Mouse (Mus musculus) erythroblast, embryonic 14.5 days (primary cell): Measurements from ENCODE around the gene Cabp2. TPM values are rescaled to one million over a fixed set of nuclear protein-coding genes. Genes with fewer than 3 reads are reported as not detected.

ENCODE experiments used
- H3K27me3 ChIP-seq: 2 replicates; pipeline ENCODE4 v1.6.1; 2012; ENCODE audit warnings: inconsistent platforms; ENCODE audit not compliant: control insufficient read depth
- H3K36me3 ChIP-seq: 2 replicates; pipeline ENCODE4 v1.6.1; 2012; ENCODE audit warnings: mild to moderate bottlenecking, inconsistent platforms; ENCODE audit not compliant: control insufficient read depth
- H3K4me1 ChIP-seq: 2 replicates; pipeline ENCODE4 v1.6.1; 2012; ENCODE audit warnings: inconsistent platforms; ENCODE audit not compliant: control insufficient read depth
- H3K4me3 ChIP-seq: replicated peaks from 2 replicates; pipeline ENCODE3; 2012; ENCODE audit warnings: moderate library complexity, mild to moderate bottlenecking, inconsistent platforms
- H3K9me3 ChIP-seq: 2 replicates; pipeline ENCODE4 v1.6.1; 2012; ENCODE audit warnings: low read length, inconsistent platforms, mixed read lengths; ENCODE audit not compliant: control insufficient read depth
- GATA1 ChIP-seq: IDR thresholded peaks from 2 replicates; pipeline ENCODE4 v1.6.1; 2012; ENCODE audit warnings: low read length, inconsistent platforms, mixed read lengths
- TAL1 ChIP-seq: IDR thresholded peaks from 3 replicates; pipeline ENCODE4 v1.6.1; 2012; ENCODE audit warnings: low read length, inconsistent platforms, mixed read lengths
- polyA plus RNA-seq: library from polyadenylated mRNA; stranded (reverse); fragments of >175 nt; gene quantifications from 2 replicates; pipeline ENCODE4 v1.2.3, GENCODE M21; 2012

The Cabp2 gene
- polyA plus RNA-seq, 1 experiment: not detected

DNA sequence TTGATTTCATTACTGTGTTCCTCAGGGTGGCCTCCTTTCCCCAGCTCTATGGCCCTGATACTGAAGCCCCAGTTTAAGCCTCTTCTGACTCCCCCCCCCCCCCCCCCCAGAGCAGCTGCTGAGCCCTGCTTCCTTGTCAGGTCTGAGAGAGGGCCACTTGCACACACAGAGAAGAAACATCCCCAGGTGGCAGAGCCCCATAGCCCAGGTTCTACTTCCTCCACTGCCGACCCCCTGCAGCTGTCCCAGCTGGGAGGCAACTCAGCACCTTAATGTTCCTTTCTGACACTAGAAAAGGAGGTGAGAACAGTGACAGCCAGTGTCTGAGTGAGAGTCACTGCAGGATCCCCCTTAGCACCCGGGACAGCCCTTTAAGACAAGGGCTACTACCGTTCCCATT lies 22.4 kb downstream of the Cabp2 start:
- Histone ChIP-seq H3K9me3 (peaks cover 8% of the 10 kb centered on the region; the same call in 1 of the 2 replicates), H3K36me3 (peaks cover 6% of the 10 kb centered on the region), H3K4me1 (peaks cover 23% of the 10 kb centered on the region), H3K27me3 (peaks cover 46% of the 10 kb centered on the region), H3K4me3 (no peak overlapping the region)
- TF ChIP-seq GATA1 (no peak), TAL1 (no peak)

DNA sequence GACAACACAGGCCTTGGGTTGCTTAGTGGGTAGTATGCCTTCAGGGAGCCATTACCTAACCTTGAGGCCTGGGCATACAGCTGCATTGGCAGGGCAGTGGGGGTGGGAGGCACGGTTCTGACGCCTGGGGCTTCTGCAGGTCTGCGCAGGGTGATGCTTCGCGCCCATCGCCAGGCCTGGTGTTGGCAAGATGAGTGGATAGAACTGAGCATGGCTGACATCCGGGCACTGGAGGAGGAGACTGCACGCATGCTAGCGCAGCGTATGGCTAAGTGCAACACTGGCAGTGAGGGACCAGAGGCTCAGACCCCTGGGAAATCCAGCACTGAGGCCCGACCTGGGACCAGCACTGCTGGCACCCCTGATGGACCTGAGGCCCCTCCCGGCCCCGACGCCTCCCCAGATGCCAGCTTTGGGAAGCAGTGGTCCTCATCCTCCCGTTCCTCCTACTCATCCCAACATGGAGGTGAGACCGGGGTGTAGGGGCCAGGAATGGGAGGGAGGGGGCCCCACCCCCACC lies 23.4 kb downstream of the Cabp2 start:
- TF ChIP-seq TAL1: no peak
- TF ChIP-seq GATA1: no peak
- peaks cover 43% of the 10 kb centered on the region for H3K27me3 ChIP-seq
- peaks cover 8% of the 10 kb centered on the region; the same call in 1 of the 2 replicates for H3K9me3 ChIP-seq
- H3K4me1 ChIP-seq: peaks cover 14% of the 10 kb centered on the region
- H3K36me3 ChIP-seq: peaks cover 2% of the 10 kb centered on the region; the same call in 1 of the 2 replicates
- no peak overlapping the region for H3K4me3 ChIP-seq

DNA sequence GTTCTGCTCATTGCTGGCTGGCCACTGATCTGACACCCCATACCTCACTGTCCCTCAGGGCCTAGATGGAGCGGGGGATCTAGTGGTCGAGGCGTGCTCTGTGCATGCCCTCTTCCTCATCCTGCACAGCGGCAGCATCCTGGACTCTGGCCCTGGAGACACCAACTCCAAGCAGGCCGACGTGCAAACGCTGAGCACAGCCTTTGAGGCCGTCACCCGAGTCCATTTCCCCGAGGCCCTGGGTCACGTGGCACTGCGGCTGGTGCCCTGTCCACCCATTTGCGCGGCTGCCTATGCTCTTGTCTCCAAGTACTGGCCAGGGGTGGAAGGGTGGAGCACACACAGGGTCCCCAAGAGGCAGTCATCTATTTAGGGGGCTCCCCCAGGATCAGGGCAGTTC lies 25.3 kb downstream of the Cabp2 start:
- Histone ChIP-seq H3K4me3 (no peak overlapping the region), H3K36me3 (peaks cover 8% of the 10 kb centered on the region), H3K27me3 (peaks cover 24% of the 10 kb centered on the region), H3K9me3 (no peaks in the 10 kb centered on the region; the same call in 1 of the 2 replicates), H3K4me1 (peaks cover 3% of the 10 kb centered on the region)
- no peak for TF ChIP-seq GATA1

DNA sequence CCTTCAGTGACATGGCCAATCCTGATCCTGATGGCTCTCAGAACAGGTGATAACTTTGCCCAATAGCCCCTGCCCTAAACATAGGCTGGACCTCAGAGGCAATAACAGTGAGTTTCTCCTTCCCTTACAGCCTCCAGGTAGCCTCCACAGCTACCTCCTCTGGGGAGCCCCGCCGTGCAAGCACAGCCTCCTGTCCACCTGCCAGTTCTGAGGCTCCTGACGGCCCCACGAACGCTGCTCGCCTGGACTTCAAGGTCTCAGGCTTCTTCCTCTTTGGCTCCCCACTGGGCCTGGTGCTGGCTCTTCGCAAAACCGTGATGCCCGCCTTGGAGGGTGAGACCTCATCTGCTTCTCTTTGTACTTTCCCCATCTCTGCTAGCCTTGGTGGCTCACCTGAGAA lies 27.2 kb downstream of the Cabp2 start:
- H3K27me3 ChIP-seq: peaks cover 5% of the 10 kb centered on the region
- H3K36me3 ChIP-seq: peaks cover 26% of the 10 kb centered on the region
- H3K4me3 ChIP-seq: no peak overlapping the region
- peaks cover 13% of the 10 kb centered on the region for H3K4me1 ChIP-seq
- no peaks in the 10 kb centered on the region for H3K9me3 ChIP-seq
- TF ChIP-seq GATA1 (no peak), TAL1 (no peak)

DNA sequence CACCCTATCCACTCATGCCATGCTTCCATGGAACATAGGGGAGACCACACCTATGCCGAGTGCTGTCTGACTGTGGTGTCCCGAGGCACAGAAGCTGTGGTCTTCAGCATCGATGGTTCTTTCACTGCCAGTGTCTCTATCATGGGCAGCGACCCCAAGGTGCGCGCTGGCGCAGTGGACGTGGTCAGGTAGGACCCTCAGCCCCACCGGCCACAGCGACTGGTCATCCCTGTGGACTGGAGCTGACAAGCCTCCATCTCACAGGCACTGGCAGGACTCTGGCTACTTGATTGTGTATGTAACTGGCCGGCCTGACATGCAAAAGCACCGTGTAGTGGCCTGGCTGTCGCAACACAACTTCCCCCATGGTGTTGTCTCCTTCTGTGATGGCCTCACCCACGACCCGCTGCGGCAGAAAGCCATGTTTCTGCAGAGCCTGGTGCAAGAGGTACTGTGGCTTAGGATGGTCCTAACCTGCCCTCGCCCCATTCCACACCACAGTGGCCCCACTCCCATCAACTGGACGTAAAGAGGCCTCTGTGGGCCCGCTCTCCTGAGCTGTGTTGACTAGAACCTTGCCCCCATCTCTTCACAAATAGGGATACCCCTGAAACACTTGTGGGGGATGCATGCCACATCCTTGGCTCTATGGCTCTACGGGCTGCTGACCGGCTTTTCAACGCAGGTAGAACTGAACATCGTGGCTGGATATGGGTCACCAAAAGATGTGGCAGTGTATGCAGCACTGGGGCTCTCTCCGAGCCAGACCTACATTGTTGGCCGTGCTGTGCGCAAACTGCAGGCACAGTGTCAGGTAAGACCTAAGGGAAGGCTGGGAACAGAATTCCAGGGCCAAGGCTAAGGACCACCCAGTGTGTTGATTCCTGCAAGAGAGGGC lies 30.9 kb downstream of the Cabp2 start:
- H3K9me3 ChIP-seq: no peaks in the 10 kb centered on the region
- peaks cover 28% of the 10 kb centered on the region for H3K4me1 ChIP-seq
- H3K4me3 ChIP-seq: no peak overlapping the region
- no peaks in the 10 kb centered on the region for H3K27me3 ChIP-seq
- H3K36me3 ChIP-seq: peaks cover 62% of the 10 kb centered on the region
- TF ChIP-seq TAL1 (no peak), GATA1 (no peak)

DNA sequence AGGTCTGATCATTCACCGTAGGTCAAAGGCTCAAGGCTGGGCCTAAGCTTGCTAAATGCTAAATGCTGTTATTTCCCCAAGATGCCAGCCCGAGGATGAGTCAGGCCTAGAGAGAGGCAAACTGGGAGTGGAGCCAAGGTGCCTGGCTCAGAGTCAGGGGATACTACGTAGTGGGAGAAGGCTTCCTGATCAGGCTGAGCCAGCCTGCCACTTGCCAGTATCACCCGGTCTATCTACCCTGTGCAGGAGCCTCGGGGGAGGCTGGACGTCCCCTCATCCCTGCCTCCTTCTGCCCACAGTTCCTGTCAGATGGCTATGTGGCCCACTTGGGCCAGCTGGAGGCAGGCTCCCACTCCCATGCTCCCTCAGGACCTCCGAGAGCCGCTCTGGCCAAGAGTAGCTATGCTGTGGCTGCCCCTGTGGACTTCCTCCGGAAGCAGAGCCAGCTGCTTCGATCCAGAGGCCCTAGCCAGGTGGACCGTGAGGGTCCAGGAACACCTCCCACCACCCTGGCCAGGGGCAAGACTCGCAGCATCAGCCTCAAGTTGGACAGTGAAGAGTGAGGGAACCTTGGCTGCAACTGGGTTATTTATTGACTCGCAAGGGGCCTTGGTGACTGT lies 31.9 kb downstream of the Cabp2 start:
- Histone ChIP-seq H3K27me3 (no peaks in the 10 kb centered on the region), H3K36me3 (peaks cover 72% of the 10 kb centered on the region), H3K4me3 (peak overlapping the region; percentile 29), H3K4me1 (peaks cover 30% of the 10 kb centered on the region), H3K9me3 (no peaks in the 10 kb centered on the region)
- TF ChIP-seq GATA1 (no peak), TAL1 (0 out of 3 replicates have a peak, but pooled peaks have one; percentile 20)

DNA sequence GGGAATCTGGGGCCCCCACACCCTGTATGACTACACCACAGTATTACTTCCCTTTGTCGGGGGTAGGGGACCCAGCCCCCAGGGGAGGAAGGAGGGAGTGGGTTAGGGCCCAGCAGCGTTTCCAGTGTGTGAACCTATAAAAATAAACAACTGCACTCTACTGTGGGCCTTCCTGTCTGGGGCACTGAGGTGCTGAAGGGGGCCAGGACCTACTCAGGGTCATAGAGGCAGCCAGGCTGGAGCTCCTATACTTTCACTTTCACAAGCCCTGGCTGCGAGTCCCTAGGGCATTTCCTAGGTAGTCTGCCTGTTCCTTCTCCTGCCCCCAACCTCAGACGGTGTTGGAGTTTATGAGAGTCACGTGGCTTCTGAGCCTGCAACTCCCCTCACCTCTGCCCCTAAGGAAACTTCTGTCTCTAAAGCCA lies 32.4 kb downstream of the Cabp2 start:
- Histone ChIP-seq H3K9me3 (no peaks in the 10 kb centered on the region), H3K36me3 (peaks cover 75% of the 10 kb centered on the region), H3K4me1 (peaks cover 32% of the 10 kb centered on the region), H3K4me3 (peak overlapping the region; percentile 29), H3K27me3 (no peaks in the 10 kb centered on the region)
- no peak for TF ChIP-seq TAL1
- TF ChIP-seq GATA1: no peak

DNA sequence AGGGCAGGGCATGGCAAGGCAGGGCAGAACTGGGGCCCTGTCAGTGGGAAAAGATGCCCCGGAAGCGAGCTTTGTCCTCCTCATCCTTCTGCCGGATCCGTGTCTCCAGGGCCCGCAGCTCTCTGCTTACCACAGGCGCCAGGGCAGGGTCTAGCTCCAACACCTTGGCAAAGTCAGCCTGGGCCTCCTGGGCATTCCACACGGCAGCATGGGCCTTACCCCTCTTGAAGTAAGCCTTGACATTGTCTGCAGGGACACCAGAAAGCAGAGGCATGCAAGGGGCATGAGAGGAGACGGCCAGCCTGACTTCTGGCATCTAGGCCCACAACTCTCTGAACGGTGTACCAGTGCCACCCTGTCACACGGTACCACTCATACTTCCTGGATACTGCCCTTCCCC lies 33.2 kb downstream of the Cabp2 start:
- H3K4me1 ChIP-seq: peaks cover 35% of the 10 kb centered on the region
- no peak overlapping the region for H3K4me3 ChIP-seq
- H3K9me3 ChIP-seq: no peaks in the 10 kb centered on the region
- peaks cover 78% of the 10 kb centered on the region for H3K36me3 ChIP-seq
- no peak for TF ChIP-seq GATA1
- TF ChIP-seq TAL1: no peak
- H3K27me3 ChIP-seq: no peaks in the 10 kb centered on the region

DNA sequence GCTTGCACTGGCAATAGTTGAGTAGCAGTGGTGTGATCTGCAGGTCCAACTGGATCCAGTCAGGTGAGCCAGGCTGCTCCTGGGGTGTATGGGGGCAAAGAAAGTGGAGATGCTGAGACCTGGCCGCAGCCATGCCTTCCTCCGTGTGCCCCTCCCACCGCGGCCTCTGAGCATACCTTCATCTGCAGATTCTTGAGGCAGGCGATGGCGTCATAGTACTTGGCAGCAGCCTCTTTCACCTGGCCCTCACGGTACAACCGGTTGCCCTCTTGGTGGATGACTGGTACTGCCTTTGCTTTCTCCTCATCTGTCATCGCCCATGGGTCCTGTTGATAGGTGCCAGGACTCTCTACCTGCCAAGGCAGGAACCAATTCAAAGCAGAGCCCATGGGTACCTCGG lies 33.8 kb downstream of the Cabp2 start:
- Histone ChIP-seq H3K36me3 (peaks cover 81% of the 10 kb centered on the region), H3K4me1 (peaks cover 41% of the 10 kb centered on the region), H3K9me3 (no peaks in the 10 kb centered on the region), H3K4me3 (no peak overlapping the region), H3K27me3 (no peaks in the 10 kb centered on the region)
- TF ChIP-seq GATA1 (no peak), TAL1 (no peak)
